ENCODE assay signal across 24 mouse cellular contexts in the genomic region with DNA sequence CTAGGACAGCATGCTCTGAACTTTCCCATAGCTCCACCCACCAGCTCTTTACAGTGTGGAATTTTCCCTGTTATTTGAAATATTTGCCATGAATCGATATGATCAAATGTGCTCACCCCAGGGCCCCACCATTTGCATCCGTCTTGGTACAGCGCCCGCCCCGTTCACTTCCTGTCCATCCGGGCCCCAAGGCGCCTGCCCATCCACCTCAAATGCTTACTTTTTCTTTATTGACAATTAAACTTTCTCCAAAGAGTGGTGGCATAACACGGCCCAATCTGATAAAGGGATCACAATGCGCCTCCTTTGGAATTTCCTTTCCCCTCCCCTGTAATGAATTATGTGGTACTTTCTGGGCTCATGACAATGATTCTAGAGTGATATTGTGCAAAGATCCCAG. TPM values are rescaled to one million over a fixed set of nuclear protein-coding genes. Genes with fewer than 3 reads are reported as not detected.
DNase-seq lines count a peak whose midpoint lies in the region; ATAC-seq and TF ChIP-seq lines count a peak whose summit lies in the region.
"Had no signal": no experiment of that assay in that cellular context is flagged by ENCODE, and none has a peak within 500 bp of the region (broad histone marks: within the 10 kb centered on the region; RNA-seq: fewer than 3 reads in every experiment).

No protein-coding gene starts in this region.

- TF ChIP-seq CTCF in thymus, adult 2 months (IDR thresholded peaks at IDR 0.05; ENCODE audit: borderline replicate concordance, control insufficient read depth, extremely low read depth, insufficient read depth, low read length, poor library complexity): no peak

- H3K4me2 ChIP-seq in embryonic facial prominence, embryonic 11.5 days (ENCODE audit: low read depth, low read length): no peak overlapping the region
- H3K4me2 ChIP-seq in embryonic facial prominence, embryonic 14.5 days (ENCODE audit: low read depth, low read length): no peak overlapping the region
- no peak overlapping the region for H3K4me2 ChIP-seq in lung, embryonic 16.5 days (ENCODE audit: low read depth, low read length)
- H3K4me2 ChIP-seq: embryonic facial prominence, embryonic 15.5 days; hindbrain, embryonic 14.5 days; neural tube, embryonic 13.5 days had no signal

- no peaks in the 10 kb centered on the region for H3K9me3 ChIP-seq in embryonic facial prominence, embryonic 11.5 days (replicated peaks; ENCODE audit: control insufficient read depth, low read length)
- no peaks in the 10 kb centered on the region for H3K9me3 ChIP-seq in embryonic facial prominence, embryonic 14.5 days (ENCODE audit: control insufficient read depth, low read length)
- no peaks in the 10 kb centered on the region for H3K9me3 ChIP-seq in lung, embryonic 16.5 days (ENCODE audit: control insufficient read depth, low read length)
- H3K9me3 ChIP-seq: embryonic facial prominence, embryonic 15.5 days; neural tube, embryonic 13.5 days had no signal

- ATAC-seq in embryonic facial prominence, embryonic 11.5 days (replicated peaks; ENCODE audit: insufficient number of reproducible peaks, low FRiP score, low TSS enrichment, low read depth): no peak
- no peak for ATAC-seq in embryonic facial prominence, embryonic 14.5 days (ENCODE audit: low read depth)
- ATAC-seq in lung, embryonic 16.5 days (ENCODE audit: low read depth): no peak
- ATAC-seq: CD4-positive, CD25-positive, alpha-beta regulatory T cell, adult 4 months; intestine, embryonic 16.5 days; liver, postnatal 0 days had no signal

- TF ChIP-seq POLR2A in thymus, adult 2 months (IDR thresholded peaks at IDR 0.05; ENCODE audit: control insufficient read depth, extremely low read depth, insufficient read depth, low read length, poor library complexity): no peak

- H3K4me1 ChIP-seq in embryonic facial prominence, embryonic 11.5 days (ENCODE audit: control insufficient read depth, insufficient read depth, low read length): peaks cover 5% of the 10 kb centered on the region; the same call in 1 of the 2 replicates
- peaks cover 21% of the 10 kb centered on the region for H3K4me1 ChIP-seq in embryonic facial prominence, embryonic 14.5 days (ENCODE audit: control insufficient read depth, insufficient read depth, low read length)
- H3K4me1 ChIP-seq in lung, embryonic 16.5 days (replicated peaks; ENCODE audit: control insufficient read depth, insufficient read depth, low read length): peaks cover 42% of the 10 kb centered on the region
- no peaks in the 10 kb centered on the region for H3K4me1 ChIP-seq in thymus, adult 2 months (replicated peaks; ENCODE audit: control insufficient read depth, insufficient read depth, low read length)
- H3K4me1 ChIP-seq: neural tube, embryonic 13.5 days had no signal

- no peaks in the 10 kb centered on the region for H3K36me3 ChIP-seq in embryonic facial prominence, embryonic 11.5 days (replicated peaks; ENCODE audit: control insufficient read depth, insufficient read depth, low read depth, low read length)
- H3K36me3 ChIP-seq in embryonic facial prominence, embryonic 14.5 days (ENCODE audit: control insufficient read depth, insufficient read depth, low read length): no peaks in the 10 kb centered on the region
- no peaks in the 10 kb centered on the region for H3K36me3 ChIP-seq in lung, embryonic 16.5 days (ENCODE audit: control insufficient read depth, insufficient read depth, low read length)
- no peaks in the 10 kb centered on the region for H3K36me3 ChIP-seq in thymus, adult 2 months (ENCODE audit: control insufficient read depth, insufficient read depth, low read length)
- H3K36me3 ChIP-seq: embryonic facial prominence, embryonic 15.5 days; neural tube, embryonic 13.5 days had no signal

- no peak overlapping the region for H3K9ac ChIP-seq in embryonic facial prominence, embryonic 11.5 days (replicated peaks; ENCODE audit: low read length)
- no peak overlapping the region for H3K9ac ChIP-seq in embryonic facial prominence, embryonic 14.5 days (ENCODE audit: low read depth, low read length)
- H3K9ac ChIP-seq in lung, embryonic 16.5 days (ENCODE audit: low read length): no peak overlapping the region
- H3K9ac ChIP-seq: embryonic facial prominence, embryonic 15.5 days; hindbrain, embryonic 14.5 days; liver, postnatal 0 days; neural tube, embryonic 13.5 days had no signal

- 75% methylated on average over 9 of the region's 9 CpGs for WGBS in embryonic facial prominence, embryonic 11.5 days
- WGBS in embryonic facial prominence, embryonic 14.5 days: 60% methylated on average over 9 of the region's 9 CpGs
- WGBS in lung, embryonic 16.5 days: 37% methylated on average over 9 of the region's 9 CpGs
- 76% methylated on average over 9 of the region's 9 CpGs for WGBS in thymus, adult 2 months

- H3K27me3 ChIP-seq in embryonic facial prominence, embryonic 11.5 days (ENCODE audit: control insufficient read depth, insufficient read depth, low read length): no peaks in the 10 kb centered on the region
- no peaks in the 10 kb centered on the region for H3K27me3 ChIP-seq in embryonic facial prominence, embryonic 14.5 days (replicated peaks; ENCODE audit: control insufficient read depth, insufficient read depth, low read length)
- no peaks in the 10 kb centered on the region for H3K27me3 ChIP-seq in lung, embryonic 16.5 days (ENCODE audit: control insufficient read depth, insufficient read depth, low read depth, low read length)
- H3K27me3 ChIP-seq in thymus, adult 2 months (ENCODE audit: control insufficient read depth, insufficient read depth, low read length): no peaks in the 10 kb centered on the region
- H3K27me3 ChIP-seq: embryonic facial prominence, embryonic 15.5 days; neural tube, embryonic 13.5 days had no signal

- 0 out of 2 replicates have a peak overlapping the region, but pooled peaks have one; percentile 7 for H3K27ac ChIP-seq in embryonic facial prominence, embryonic 11.5 days (replicated peaks; ENCODE audit: low read depth, low read length)
- H3K27ac ChIP-seq in embryonic facial prominence, embryonic 14.5 days (replicated peaks; ENCODE audit: low read depth, low read length): peak overlapping the region; percentile 53
- H3K27ac ChIP-seq in lung, embryonic 16.5 days (ENCODE audit: low read length): peak overlapping the region; percentile 41
- no peak overlapping the region for H3K27ac ChIP-seq in thymus, adult 2 months (ENCODE audit: control insufficient read depth, insufficient read depth, low read length)
- H3K27ac ChIP-seq: hindbrain, embryonic 14.5 days; neural tube, embryonic 13.5 days; stomach, postnatal 0 days had no signal

- no peak for DNase-seq in embryonic facial prominence, embryonic 11.5 days (ENCODE audit: low spot score)
- DNase-seq in embryonic facial prominence, embryonic 14.5 days (ENCODE audit: low spot score): no peak
- DNase-seq in kidney, postnatal 10 days: peak; percentile 47
- no peak for DNase-seq in thymus, adult 2 months
- no peak for DNase-seq in layer of hippocampus, postnatal 10 days (ENCODE audit: low spot score in 2 of 2)
- DNase-seq in B cell, adult 2 months: no peak
- DNase-seq: cerebellum, postnatal 25 days; gastrocnemius, postnatal 25 days; liver; liver, postnatal 0 days; right cerebral cortex, postnatal 14 days; thymus, postnatal 14 days had no signal

- no peak overlapping the region for H3K4me3 ChIP-seq in embryonic facial prominence, embryonic 11.5 days (ENCODE audit: low read depth, low read length)
- no peak overlapping the region for H3K4me3 ChIP-seq in embryonic facial prominence, embryonic 14.5 days (ENCODE audit: low read depth, low read length)
- no peak overlapping the region for H3K4me3 ChIP-seq in lung, embryonic 16.5 days (ENCODE audit: low read length)
- no peak overlapping the region for H3K4me3 ChIP-seq in thymus, adult 2 months (ENCODE audit: control insufficient read depth, insufficient read depth, low read length)
- H3K4me3 ChIP-seq: embryonic facial prominence, embryonic 15.5 days; neural tube, embryonic 13.5 days had no signal

RNA-seq across cellular contexts. Expression of a gene that starts 11.0 kb away (rescaled TPM):
- polyA plus RNA-seq in embryonic facial prominence, embryonic 11.5 days (2014; fragmentation: Nextera tagmentation; extraction: Ambion mirVana): 3.3 and 3.9 TPM in 2 replicates
- 2.6 and 3.1 TPM in 2 replicates for polyA plus RNA-seq in embryonic facial prominence, embryonic 14.5 days (2014; fragmentation: Nextera tagmentation; extraction: Ambion mirVana)
- polyA plus RNA-seq in lung, embryonic 16.5 days (2015; fragmentation: Nextera tagmentation; extraction: Ambion mirVana): 2.5 and 3.3 TPM in 2 replicates
- polyA plus RNA-seq in thymus, adult 2 months (2012; rRNA removed): 0.14 and 0.31 TPM in 2 replicates
- 1 to 10 TPM; 2.8 to 3.0 TPM for total RNA-seq in layer of hippocampus, postnatal 10 days (2021)
- total RNA-seq: MEL had no signal
- polyA plus RNA-seq: CD4-positive, CD25-positive, alpha-beta regulatory T cell, adult 4 months had no signal

RNA-seq across cellular contexts. Expression of a gene that starts 17.3 kb away (rescaled TPM):
- polyA plus RNA-seq in embryonic facial prominence, embryonic 11.5 days (2014; fragmentation: Nextera tagmentation; extraction: Ambion mirVana): not detected in 2 replicates
- not detected in 2 replicates for polyA plus RNA-seq in embryonic facial prominence, embryonic 14.5 days (2014; fragmentation: Nextera tagmentation; extraction: Ambion mirVana)
- not detected in 2 replicates for polyA plus RNA-seq in lung, embryonic 16.5 days (2015; fragmentation: Nextera tagmentation; extraction: Ambion mirVana)
- not detected in 2 replicates for polyA plus RNA-seq in thymus, adult 2 months (2012; rRNA removed)
- not detected for total RNA-seq in layer of hippocampus, postnatal 10 days (2021)
- total RNA-seq: gastrocnemius, postnatal 25 days; left cerebral cortex, adult 8-10 months; MEL had no signal
- polyA plus RNA-seq: CD4-positive, CD25-positive, alpha-beta regulatory T cell, adult 4 months; embryonic facial prominence, embryonic 15.5 days; forebrain, embryonic 11.5 days; frontal cortex, adult 2 months; heart, postnatal 0 days; hindbrain, embryonic 14.5 days; intestine, embryonic 16.5 days; liver, postnatal 0 days; neural tube, embryonic 13.5 days; stomach, postnatal 0 days had no signal
